Mouse (Mus musculus): ENCODE measurements around the gene Clasrp.

- no peak for TF ChIP-seq GATA1 (IDR thresholded peaks at IDR 0.05; ENCODE audit: borderline replicate concordance, low read length)
- TF ChIP-seq POLR2AphosphoS5 (IDR thresholded peaks at IDR 0.05; ENCODE audit: insufficient replicate concordance, low read depth, low read length), result no peak
- no peak for TF ChIP-seq CTCF (IDR thresholded peaks at IDR 0.05; ENCODE audit: low read depth, low read length)
Observed at GRCm38 (mm10) chr7:19607291-19607690, 3.0 kb upstream of the Clasrp start.

Data from G1E (cell line).